Mouse (Mus musculus): ENCODE measurements around the gene Myct1.

Gene Myct1

GRCm38 (mm10) chr10:5615186-5616040, 21.8 kb downstream of the Myct1 start:
- no peak for DNase-seq (ENCODE audit: low read depth, low spot score)

GRCm38 (mm10) chr10:5626268-5626667, 32.7 kb downstream of the Myct1 start:
- DNase-seq (ENCODE audit: low read depth, low spot score) = no peak

GRCm38 (mm10) chr10:5633672-5634200, 40.2 kb downstream of the Myct1 start:
- DNase-seq (ENCODE audit: low read depth, low spot score) = peak; percentile 68

- peak; percentile 80 for DNase-seq (ENCODE audit: low read depth, low spot score)
Measured at GRCm38 (mm10) chr10:5634336-5634735, 40.8 kb downstream of the Myct1 start.

GRCm38 (mm10) chr10:5637322-5637721, 43.7 kb downstream of the Myct1 start:
- DNase-seq (ENCODE audit: low read depth, low spot score) = peak; percentile 15

GRCm38 (mm10) chr10:5639112-5639511, 45.5 kb downstream of the Myct1 start, which contains the start of gene Vip:
Gene Vip, plus strand, starts transcription at chr10:5639218.
- no peak for DNase-seq (ENCODE audit: low read depth, low spot score)

Data from brain, adult 2 months (tissue).